Mouse (Mus musculus): ENCODE measurements around the gene Ppard. TPM values are rescaled to one million over a fixed set of nuclear protein-coding genes. Genes with fewer than 3 reads are reported as not detected.

The Ppard gene
- total RNA-seq, 2 experiments from 2014 or later = 30.2 to 31.5 TPM

DNA sequence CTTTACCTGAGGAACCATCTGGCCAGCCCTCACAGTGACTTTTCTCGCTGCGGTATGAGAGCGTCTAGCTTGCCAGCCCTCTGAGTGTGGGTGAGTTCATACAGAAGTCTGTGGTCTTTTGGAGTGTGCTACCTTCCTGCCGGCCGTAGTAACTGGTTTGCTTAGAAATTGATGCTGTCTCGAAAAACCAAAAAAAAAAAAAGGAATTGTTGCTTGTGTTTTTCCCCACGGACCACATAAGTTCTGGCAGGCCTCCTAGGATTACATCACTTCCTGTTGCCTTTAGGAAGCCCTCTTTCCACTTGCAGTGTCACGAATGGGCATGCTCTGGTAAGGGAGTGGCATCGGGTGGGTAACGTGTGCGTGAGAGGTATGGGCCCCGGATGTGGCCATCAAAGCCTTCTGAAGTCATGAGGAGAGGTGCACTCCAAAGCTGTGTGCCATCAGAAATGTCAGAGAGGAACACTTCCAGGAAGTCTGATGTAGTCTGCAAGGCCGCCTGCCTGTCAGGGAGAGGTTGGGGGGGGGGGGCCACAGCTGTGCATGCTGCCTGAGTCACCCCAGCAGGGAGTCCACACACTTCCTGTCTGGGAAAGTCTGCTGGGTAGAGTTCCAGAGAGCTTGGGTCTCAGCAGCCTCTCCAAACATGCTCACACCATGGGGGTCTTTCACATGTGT is 24.3 kb downstream of the Ppard start:
- peak; percentile 51 for DNase-seq

DNA sequence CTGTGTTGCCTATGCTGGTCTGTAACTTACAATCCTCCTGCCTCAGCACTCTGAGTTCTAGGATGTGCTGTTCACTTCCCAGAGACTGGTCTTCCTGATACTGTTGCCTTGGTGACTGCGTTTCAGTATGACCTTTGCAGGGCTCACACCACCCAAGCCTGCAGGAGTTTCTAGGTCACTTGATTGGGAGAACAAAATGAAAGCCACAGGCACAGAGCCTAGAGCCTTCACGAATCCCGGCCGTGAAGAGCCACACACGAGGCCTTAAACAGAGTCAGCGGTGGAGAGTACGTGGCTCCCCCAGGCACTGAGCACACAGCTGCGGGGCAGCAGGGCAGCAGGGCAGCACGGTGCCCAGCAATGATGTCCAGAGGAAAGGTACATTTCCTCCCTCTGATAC is 25.8 kb downstream of the Ppard start:
- DNase-seq = no peak

DNA sequence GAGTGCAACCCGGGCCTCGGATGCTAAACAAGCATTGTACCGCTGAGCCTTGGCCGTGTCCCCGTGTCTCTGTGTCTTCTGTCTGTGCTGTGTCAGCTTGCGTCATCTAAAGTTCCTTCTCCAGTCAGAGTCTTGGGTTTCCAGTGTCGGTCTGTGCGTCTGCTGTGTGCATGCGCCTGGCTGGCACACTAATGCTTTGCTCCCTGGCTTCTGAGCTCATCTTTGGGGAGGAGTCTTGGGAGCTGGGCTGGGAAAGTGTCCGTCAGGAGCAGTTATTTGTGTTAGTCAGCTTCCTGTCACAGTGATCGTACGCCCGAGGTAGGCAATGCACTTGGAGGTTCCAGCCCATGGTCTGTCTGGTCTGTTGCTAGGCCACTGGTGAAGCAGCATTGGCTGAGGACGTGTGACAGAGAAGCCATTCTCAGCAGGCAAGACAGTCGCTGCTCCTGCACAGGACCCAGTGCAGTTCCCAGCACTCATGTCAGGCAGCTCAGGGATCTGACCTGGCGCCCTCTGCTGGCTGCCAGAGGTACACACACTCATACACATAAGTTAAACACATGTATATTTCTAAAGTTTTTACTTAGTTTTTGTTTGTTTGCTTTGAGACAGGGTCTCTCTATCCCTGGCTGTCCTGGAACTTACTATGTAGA is 27.5 kb downstream of the Ppard start:
- DNase-seq = no peak

DNA sequence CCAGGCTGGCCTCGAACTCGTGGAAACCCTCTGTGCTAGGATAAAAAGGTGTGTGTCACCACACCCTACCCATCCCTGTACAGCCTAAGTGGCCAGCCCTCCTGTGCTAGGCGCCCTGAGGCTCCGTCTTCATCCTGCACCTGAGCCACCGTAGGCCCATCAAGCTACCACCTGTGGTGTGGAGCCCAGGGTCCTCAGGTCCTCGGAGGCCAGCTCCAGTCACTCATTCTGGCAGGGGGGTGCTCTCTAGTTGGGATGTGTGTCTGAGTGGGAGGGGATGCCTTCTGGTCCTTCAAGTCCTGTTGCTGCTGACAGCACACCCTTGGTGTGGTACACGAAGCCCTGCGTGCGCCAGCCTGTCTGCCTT is 28.0 kb downstream of the Ppard start:
- no peak for DNase-seq

DNA sequence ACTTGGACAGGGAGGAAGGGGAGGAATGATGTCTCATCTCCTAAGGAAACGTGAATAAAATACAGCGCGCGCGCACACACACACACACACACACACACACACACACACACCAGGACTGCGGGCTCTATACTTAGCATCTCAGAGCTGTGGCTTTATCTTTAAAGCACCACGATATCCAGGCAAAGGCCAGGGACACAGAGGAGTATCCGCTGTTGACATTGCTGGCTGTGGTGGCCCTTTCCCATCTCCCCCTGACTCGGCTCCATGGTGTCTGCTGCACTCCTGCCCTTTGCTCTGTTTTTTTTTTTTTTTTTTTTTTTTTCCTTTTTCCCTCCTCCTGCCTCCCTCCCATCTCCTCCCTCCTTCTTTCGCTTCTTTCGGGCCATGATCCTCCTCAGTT is 29.3 kb downstream of the Ppard start:
- no peak for DNase-seq

DNA sequence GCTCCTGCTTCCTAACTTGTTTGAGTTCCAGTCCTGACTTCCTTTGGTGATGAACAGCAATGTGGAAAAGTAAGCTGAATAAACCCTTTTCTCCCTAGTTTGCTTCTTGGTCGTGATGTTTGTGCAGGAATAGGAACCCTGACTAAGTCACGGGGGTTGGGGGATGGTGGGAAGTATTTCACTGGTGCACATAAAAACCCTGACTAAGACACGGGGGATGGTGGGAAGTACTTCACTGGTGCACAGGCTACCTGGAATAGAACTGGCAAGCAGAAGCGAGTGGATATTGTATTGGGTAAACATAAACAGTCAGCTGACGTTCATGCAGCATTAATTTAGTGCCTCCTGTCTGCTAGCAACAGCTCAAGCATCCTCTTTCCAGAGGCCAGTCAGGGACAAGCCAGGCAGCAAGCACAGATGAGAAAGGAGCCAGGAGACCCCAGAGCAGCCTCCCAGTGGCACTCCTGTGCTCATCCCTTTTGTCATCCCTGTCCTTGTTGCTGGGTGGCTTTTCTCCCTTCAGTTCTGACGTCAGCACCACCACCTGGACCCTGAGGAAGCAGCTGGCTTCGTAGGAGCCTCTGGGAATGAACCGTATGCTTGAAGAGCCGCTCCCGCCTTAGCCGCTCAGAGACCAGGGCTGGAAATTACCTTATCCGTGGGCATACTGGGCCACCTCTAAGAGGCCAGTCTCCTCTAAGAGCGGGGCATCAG is 30.8 kb downstream of the Ppard start:
- no peak for DNase-seq

DNA sequence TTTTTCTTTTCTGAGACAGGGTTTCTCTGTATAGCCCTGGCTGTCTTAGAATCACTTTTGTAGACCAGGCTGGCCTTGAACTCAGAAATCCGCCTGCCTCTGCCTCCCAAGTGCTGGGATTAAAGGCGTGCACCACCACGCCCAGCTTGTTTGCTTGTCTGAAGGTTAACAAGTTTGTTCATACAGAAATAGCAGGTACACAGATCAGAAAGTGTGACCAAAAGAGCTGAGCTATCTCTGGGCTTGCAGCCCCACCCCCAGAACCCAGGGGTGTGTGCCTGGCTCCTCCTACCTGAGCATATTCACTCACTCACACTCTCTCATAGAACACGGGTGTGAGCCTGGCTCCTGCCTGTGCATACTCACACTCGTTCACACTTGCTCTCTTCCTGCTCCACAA is 34.8 kb downstream of the Ppard start:
- DNase-seq = no peak

DNA sequence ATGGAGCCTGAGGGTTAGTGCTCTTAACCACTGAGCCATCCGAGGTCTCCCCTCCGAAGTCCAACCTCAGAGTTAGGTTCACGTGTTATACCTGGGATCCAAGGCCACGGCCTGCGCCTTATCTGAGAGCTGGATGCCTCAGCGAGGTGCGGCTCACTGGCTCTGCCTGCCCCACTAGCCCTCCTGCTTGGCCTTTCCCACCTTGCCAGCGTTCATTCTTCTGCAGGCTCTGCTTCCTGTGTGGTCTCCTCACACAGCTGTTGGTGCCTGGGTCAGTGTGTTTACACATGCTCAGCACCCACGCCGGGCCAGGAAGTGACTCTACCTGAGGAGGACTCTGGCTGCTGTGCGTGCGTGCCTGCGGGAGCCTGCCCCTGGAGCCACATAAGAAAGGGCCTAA is 37.7 kb downstream of the Ppard start:
- DNase-seq = no peak

DNA sequence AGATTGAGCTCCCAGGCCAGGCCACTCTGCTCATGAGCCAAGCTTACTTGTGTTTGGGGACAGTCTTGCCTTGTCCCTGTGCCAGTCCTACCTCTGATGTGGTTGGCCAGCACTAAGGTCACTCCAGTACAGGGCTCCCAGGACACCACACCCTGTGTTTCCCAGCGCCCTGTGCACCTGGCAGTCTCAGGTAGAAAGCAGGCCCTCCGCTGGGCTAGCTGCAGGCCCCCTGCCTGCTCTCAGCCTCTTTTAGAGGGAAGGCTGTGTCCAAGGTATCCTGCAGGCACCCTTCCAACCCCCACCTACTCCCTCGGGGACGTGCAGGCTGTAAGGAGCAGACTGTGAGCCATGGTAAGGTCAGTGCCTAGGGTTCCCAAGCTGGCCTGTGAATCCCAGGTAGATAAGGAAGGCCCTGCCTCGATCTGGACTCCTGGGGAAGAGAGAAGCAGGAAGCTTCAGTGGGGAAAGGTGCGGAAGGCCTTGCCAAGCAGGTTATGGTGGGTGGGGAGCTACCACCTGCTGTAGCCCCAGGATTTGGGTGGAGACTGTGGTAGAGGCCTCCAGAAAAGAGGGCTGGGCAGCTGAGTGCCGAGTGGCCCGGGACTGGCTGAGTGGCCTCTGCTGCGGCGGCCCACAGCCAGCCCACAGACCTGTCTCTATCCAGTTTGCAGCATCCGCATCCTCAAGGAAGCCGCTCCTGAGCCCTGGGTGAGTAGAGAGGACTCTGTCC is 39.2 kb downstream of the Ppard start:
- no peak for DNase-seq

DNA sequence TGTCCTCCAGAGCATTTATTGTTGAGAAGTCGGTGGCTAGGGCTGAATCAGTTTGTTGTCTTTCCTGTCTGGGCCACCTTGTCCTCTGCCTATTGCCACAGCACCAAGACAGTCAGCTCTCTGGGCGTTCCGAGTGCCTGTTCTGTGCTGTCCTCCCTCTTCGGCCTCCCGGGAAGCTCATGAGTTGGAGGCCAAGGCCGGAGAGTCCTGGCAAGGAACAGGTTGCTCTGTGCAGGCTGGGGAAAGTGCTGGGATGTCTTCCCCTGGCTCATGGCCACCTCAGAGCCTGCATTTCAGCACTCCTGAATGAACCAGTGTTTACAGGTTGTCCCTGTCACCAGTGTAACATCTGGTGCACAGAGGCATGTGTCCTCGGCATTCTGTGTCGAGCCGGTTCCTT is 39.8 kb downstream of the Ppard start:
- no peak for DNase-seq

DNA sequence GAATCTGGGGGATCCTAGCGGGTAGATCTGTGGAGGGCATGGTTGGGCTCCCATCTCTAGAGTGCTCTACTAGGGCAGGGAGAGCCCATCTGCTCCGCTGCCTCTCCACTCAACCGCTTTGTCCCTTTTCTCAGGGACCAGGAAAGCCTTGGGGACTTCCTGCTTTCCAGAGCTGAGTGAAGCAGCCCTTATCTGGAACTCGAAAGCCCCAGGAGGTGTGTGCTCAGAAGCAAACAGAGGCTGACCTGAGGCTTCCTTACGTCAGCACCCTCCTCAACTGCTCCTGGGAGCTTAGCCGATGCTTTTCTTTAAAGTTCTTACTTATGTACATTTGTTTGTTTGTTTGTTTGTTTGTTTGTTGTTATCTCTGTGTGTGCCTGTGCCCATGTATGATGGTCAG is 40.3 kb downstream of the Ppard start:
- DNase-seq = no peak

DNA sequence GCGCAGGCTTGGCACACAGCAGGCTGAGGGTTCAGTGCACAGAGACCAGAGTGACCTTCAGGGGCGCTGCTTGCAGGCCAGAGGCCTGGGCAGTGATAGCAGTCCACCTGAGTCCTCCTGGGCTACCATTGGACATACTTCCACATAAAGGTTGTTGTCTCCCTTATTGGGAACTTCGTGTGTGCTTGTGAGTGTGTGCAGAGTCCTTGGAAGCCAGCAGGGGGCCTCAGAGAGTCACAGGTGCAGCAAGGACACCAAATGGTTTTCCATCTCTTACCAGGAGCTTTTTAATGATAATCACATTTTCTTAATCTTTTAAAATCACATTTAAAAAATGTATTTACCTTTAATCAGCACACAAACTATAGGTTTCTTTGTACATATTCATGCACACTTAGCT is 42.2 kb downstream of the Ppard start:
- no peak for DNase-seq

DNA sequence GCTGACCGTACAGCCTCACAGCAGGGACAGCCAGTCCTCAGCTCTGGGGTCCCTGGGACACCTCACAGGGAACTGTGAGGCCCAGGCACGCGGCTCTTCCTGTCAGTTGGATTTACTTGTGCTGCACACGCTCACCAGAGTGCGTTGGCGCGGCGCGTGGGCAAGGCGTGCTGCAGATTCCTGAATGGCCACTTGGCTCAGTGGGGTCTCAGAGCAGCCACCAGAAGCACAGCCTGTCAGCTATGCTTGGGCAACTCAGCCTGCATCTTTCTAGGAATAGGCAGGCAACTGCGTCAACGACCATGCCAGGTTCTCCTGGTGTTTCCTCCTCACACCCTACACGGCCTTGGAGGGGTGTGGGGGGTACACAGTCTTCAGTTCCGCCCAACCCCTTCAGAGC is 44.7 kb downstream of the Ppard start:
- DNase-seq = no peak

DNA sequence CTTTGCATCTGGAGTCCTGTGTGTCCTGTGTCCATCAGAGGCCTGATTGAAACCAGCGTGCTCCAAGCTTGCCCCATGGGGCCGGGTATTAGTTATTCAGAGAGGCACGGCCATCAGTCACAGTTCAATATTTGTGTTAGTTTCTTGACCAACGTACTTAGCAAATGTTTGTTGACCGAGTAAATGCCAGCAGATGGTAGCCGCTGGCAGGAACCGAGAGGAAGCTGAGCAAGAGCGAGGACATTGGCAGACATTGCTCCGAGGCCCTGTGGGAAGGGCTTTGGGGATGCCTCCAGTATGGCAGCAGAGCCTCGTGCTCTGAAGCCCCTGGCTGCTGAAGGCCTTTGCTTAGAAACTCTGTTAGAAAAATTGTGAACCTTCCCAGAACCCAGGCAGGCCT is 45.2 kb downstream of the Ppard start:
- DNase-seq = no peak

DNA sequence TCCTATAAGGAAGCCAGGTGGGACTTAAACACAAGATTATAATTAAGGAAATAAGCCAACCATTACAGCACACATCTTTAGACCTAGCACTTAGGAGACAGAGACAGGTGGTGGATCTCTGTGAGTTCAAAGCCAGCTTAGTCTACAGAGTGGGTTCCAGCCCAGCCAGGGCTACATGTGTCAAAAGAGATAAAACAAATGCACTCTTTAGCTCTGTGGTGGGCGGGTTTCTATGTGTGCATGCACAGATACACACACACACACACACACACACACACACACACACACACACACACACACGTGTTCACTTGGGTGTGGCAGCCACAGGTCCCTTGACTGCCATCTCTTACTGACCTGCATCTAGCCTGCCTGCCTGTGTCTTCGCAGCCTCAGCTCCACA is 45.7 kb downstream of the Ppard start:
- DNase-seq = no peak

DNA sequence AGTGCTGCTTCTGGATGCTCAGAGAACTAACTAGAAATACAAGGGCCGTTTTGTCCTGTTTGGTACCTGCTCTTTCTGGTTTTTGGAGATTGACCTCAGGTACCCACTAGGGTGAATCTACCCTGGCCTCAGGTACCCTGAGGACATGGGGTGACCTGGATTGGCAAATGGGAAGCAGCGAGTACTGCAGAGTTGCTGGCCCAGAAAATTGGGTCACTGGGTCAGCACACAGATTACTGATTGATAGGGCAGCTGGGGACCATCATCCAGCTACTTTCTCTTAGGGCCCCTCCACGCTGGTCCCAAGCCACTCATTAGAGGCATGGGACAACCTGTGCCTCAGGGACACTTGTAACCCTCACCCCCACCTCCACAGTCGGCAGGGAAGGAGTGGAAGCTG is 46.7 kb downstream of the Ppard start:
- DNase-seq = no peak

DNA sequence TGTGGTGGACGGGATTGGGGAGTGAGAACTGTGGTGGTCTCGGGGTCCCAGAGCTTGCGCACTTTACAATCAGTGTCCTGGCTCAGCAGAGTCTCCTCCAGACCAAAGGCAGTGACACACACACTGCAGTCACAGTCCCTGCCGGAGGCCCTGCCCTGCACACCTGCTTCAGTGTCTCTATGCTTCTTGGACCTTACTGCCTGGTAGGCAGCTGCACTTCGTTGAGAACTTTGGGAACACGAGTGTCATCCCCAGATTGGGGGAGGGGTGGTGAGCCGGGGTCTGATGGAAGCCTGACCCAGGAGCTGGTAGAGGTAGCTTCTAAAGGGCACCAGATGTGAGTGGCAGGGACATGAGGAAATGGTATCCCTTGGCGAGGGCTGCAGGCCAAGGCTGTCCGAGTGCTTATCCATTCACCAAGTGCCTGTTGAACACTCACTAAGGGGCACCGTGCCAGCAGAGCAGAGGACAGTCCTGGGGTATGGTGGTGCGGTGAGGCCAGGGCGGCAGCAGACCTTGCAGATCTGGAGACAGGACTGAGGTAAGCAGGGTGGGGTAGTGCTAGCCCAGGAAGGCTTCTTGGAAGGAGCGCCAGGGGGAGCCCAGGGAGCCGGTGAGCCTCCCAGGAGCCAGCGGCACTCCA is 47.4 kb downstream of the Ppard start:
- peak; percentile 67 for DNase-seq

DNA sequence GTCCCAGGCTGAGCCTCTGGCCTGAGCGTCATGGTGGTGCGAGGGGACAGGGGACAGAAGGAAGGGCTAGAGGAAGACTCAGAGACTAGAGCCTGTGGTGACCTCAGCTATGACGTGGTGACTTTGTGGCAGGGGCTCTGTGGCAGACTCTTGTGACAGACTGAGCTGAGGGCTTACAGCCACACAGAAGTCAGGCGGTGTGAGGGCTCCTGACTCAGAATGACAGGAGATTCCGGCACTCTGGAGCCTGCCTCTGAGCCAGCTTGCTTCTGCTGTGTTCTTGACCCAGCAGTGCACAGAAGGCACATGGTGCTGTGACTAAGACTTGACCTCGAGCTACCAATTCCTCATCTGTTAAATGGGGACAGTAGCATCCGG is 47.9 kb downstream of the Ppard start:
- DNase-seq = no peak

DNA sequence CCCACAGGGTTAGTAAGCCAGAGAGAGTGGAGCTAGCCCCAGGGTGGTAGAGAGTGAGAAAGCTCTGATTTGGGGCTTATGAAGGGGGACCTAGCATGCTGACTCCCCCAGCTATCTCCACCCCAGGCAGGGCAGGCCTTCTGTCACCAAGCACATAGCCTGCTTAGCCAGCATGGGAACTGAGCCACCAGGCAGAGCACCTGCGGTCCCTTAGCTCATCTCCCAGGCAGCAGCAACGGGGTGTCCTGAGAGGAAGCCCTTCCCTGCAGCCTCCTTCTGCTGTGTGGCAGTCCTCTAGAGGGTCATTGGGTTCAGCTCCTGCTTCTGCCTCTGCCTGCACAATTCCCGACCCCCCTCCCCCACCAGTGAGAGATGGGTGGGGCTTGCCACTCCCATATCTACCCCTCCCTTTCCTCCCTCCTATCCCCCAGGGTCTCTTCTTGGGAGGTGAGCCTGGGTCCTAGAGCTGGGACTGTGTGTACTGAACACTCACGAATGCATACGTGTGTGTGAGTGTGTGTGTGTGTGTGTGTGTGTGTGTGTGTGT is 48.4 kb downstream of the Ppard start:
- no peak for DNase-seq

DNA sequence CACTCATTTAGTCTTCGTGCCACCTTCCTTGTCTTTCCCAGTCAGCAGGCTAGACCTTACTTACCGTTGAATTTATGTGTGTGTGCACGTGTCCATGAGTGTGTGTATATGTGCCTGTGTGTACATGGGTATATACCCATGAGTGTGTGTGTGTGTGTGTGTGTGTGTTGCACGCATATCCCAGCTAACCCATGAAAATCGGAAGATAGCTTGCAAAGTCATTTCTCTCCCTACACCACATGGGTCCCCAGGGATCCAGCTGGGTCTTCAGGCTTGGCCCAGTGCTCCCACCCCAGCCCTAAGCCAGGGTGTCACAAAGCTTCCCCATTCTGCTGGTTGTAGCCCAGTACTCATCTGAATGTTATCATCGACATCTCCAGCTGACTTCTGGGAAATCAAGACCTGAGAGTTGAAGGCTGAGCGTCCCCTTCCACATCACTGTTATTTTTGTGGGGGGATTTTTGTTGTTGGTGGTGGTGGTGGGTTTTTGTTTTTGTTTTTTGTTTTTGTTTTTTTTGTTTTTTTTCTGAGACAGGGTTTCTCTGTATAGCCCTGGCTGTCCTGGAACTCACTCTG is 49.5 kb downstream of the Ppard start:
- DNase-seq = no peak

DNA sequence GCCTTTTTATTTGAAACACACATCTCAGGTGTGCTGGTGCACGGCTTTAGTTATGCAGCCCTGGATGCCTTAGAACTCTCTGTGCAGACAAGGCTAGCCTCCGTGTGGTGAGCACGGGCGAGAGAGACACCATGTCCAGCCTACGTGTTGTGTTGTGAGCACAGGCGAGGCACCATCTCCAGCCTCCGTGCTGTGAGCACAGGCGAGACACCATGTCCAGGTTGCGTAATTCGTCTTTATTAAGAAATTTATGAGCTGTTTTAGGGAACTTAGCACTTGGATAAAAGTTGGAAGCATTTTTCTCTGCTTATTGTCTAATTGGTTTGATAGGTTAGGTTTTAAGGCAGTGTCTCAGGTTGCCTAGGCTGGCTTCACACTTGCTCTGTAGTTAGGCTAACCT is 50.7 kb downstream of the Ppard start:
- DNase-seq = no peak

DNA sequence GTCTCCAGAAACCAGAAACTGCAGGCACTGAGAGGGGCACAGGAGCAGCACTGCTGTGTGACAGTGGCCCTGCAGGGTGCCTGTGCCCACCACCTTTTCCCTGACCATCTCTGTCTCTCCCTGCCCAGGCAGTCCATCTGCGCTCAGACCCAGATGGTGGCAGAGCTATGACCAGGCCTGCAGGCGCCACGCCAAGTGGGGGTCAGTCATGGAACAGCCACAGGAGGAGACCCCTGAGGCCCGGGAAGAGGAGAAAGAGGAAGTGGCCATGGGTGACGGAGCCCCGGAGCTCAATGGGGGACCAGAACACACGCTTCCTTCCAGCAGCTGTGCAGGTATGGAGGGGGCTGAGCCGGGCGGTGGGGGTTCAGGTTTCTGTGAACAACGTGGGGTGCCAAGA is 53.6 kb downstream of the Ppard start:
- DNase-seq = no peak
